Mouse (Mus musculus) frontal cortex, postnatal 25 days (tissue): Measurements from ENCODE around the gene Eps8.

Experiments
- DNase-seq, 2 experiments: peaks; one replicate each; pipeline ENCODE4 v3.0.0; 2022; ENCODE audit warnings: low spot score in 2 of 2

Gene Eps8

GRCm38 (mm10) chr6:137612071-137612547 lies 42.6 kb downstream of the Eps8 start:
- DNase-seq = no peak

- DNase-seq = no peak
These were observed 46.3 kb downstream of the Eps8 start for GRCm38 (mm10) chr6:137608160-137608930.

DNA sequence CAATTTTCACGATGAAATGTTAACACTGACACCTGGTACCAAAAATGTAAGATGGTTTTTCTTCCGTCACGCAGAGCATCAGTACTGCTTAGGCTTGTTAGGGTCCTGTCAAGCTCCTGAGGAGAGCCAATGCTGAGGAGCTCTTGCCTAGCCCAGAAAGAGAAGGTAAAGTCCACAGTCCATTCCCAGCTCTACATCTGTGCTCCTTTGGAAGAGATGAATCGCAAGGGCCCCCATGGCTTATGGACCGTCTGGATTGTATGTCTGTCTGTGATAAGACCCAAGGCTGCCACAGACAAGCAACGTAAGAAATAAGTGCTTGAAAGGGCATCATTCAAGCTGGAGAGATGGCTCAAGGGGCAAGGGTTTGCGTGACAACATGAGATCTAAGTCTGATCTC lies 48.1 kb downstream of the Eps8 start:
- no peak for DNase-seq

GRCm38 (mm10) chr6:137604417-137605248 lies 50.0 kb downstream of the Eps8 start:
- no peak for DNase-seq

- DNase-seq = no peak
These were observed 56.4 kb downstream of the Eps8 start for GRCm38 (mm10) chr6:137598306-137598705.

- DNase-seq = no peak
These were observed 57.1 kb downstream of the Eps8 start for GRCm38 (mm10) chr6:137597442-137598058.

- no peak for DNase-seq
These were observed 62.1 kb downstream of the Eps8 start for GRCm38 (mm10) chr6:137592582-137592981.

DNA sequence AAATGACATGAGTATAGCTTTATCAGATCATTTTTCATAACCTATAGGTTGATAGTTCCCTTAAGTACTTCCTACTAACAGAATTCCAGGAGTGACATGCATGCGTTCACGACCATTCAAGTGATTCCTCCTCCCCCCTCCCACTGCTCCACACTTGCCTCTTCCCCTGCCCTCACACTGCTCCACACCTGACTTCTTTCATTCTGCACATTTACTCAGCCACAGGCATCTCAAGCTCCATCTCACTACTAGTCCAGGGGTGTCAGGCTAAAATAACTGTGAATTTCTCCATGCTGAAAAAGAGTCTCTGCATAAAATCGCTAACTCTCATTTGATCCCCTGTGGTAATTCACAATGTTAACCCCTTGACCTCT lies 65.4 kb downstream of the Eps8 start:
- DNase-seq = no peak

DNA sequence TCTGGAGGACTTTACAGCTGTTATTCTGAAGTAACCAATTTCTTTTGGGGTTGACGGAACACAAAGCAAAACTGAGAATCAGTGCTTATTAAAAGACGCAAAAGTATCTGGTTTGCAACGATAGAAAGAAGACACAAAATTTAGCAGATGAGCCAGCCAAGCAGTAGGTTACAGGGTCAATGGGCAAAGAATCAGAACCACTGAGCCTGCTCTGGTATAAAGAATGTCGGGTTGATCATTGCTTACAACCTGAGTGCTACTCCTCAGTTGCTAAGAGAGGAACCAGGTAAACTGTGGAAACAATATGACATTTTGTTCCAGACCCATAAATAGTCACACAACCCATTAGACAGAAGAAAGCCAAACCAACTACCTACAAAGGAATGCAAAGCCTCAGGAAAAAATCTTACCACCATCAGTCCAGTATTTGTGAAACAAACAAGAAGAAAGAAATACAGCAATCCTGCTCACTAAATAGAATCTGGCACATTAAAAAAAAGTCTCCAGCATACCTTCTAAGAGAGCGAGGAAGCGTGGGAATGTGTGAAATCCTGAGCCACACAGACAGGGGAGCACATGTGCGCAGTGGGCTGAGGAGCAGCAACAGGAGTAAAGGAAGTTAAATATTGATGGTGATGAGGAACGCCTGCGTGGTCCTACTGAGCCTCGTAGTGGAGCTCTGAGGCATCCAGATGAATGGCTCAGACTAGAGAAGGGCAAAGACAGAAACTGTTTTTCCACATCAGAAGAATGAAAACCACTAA lies 66.0 kb downstream of the Eps8 start:
- peak; percentile 25 to 28 for DNase-seq

DNA sequence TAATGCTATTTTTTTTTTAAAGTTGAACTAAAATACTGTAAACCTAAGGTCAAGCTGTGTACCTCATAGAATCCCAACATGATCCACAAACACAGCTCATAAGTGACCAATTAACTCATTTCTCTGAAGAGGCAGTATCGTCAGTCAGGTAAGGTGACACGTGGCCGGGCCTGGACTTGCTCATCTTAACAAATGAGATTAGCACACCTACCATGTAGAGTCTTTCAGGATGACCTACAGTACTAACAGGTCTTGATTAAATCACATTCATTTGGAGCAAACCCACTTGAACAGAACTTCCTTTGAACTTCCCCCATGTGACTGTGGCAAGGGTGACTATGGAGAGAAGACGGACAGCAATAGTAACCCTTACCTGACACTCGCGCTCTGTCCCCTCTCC lies 66.8 kb downstream of the Eps8 start:
- DNase-seq = no peak

- no peak for DNase-seq
These were observed 69.4 kb downstream of the Eps8 start for GRCm38 (mm10) chr6:137585229-137585628.

- no peak for DNase-seq
These were observed 71.6 kb downstream of the Eps8 start for GRCm38 (mm10) chr6:137583056-137583455.

- DNase-seq = no peak
These were observed 72.3 kb downstream of the Eps8 start for GRCm38 (mm10) chr6:137582207-137582889.

- DNase-seq = no peak
These were observed 73.2 kb downstream of the Eps8 start for GRCm38 (mm10) chr6:137581331-137582010.

DNA sequence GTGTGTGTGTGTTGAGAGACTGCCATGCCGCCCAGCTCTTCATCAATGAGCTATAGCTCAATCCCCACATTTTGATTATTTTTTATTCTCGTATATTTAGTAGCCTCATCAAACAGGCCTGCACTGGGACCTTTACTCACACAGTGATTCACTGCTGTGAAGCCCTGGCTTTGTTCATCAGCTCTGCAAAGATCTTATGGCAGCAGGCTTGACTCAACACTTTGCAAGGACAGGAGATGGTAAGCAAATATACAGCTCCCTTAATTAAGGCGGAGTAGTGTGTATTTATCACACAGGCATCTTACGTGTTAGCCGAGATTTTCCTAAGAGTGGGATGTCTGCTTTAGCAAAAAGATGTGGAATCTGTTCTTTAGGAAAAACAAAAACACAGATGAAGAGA lies 74.2 kb downstream of the Eps8 start:
- no peak for DNase-seq

GRCm38 (mm10) chr6:137576670-137577371 lies 77.9 kb downstream of the Eps8 start:
- DNase-seq = no peak

DNA sequence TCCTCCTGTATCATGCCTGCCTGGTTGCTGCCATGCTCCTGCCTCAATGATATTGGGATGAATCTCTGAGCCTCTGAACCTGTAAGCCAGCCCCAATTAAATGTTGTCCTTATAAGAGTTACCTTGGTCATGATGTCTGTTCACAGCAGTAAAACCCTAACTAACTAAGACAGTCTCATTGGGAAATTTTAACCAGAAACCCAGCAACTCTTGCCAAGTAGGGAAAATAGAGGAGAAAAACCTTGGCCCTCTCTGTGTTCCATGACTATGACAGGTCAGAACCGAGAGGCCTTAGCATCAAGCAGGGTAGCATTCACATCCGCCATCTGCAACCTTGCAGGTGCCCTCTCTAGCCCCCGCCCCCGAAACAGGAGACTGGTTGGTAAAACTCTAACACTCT lies 78.6 kb downstream of the Eps8 start:
- no peak for DNase-seq

GRCm38 (mm10) chr6:137573897-137574296 lies 80.8 kb downstream of the Eps8 start:
- DNase-seq = no peak

DNA sequence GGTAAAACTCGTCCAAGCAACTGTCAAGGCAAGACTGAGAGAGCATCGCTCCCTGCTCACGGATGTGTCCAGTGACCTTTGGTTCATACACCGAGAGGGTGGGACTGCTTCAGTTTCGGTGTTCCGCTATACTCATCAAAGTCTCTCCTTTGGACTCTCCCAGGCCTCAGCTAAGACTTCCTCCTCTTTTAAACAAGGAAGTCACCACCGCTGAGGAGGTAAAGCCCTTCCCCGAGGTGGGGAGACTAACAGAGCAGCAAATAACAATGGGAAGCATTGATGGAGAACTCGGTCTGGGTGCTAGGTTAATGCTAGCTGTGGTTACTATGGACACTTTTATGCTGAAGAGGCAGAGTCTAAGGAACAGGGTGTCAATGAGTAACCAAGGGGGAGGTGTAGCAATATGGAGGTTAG lies 84.0 kb downstream of the Eps8 start:
- DNase-seq = no peak

DNA sequence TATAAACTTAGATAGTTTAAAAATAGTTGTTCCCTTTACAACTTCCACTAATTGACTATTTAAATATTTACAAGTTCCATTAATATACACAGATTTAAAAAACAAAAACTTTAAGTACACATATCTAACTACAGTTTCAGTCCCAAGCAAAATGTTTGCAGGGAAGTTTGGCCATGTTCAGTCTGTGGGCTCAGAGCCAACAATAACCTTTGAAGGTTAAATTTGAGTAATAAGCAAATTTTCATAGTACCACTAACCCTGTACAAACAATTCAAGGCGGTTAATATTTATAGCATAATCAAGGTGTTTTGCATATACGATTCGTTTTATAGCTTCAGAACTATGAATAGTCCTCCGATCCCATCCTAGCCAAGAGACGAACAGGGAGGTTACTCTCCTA lies 84.7 kb downstream of the Eps8 start:
- no peak for DNase-seq
